Mouse (Mus musculus) forebrain, postnatal 0 days (tissue): ENCODE results near the gene Cmip. TPM values are rescaled to one million over a fixed set of nuclear protein-coding genes. Genes with fewer than 3 reads are reported as not detected.
"Not testable (repeated sequence)": the region's sequence is repeated elsewhere in the genome, so short reads cannot be mapped to it uniquely, and the experiment has no call there.

Experiments used
- ATAC-seq: fragments of 200-750 bp; cut with Nextera tagmentation; 2 replicates; pipeline ENCODE4 v1.8.0; 2017; ENCODE audit warnings: mild to moderate bottlenecking, moderate library complexity
- DNase-seq: peaks from one replicate; pipeline ENCODE4 v3.0.0-alpha.2; 2015
- H3K27ac ChIP-seq: fragments of 300-500 bp; sonication (generic); 2 replicates; pipeline ENCODE4 v1.5.1; 2014; ENCODE audit warnings: low read depth, mild to moderate bottlenecking, antibody characterized with exemption, low read length, moderate library complexity, mixed read lengths
- H3K27me3 ChIP-seq: fragments of 300-500 bp; sonication (generic); 2 replicates; pipeline ENCODE4 v1.6.1; 2014; ENCODE audit warnings: mild to moderate bottlenecking, low read length, mixed read lengths; ENCODE audit not compliant: insufficient read depth
- H3K36me3 ChIP-seq: fragments of 300-500 bp; sonication (generic); 2 replicates; pipeline ENCODE4 v1.6.1; 2014; ENCODE audit warnings: mild to moderate bottlenecking, moderate library complexity; ENCODE audit not compliant: insufficient read depth
- H3K4me1 ChIP-seq: fragments of 300-500 bp; sonication (generic); 2 replicates; pipeline ENCODE4 v1.6.1; 2014; ENCODE audit warnings: antibody characterized with exemption; ENCODE audit not compliant: insufficient read depth
- H3K4me2 ChIP-seq: fragments of 300-500 bp; sonication (generic); 2 replicates; pipeline ENCODE4 v1.6.1; 2014; ENCODE audit warnings: low read depth, mild to moderate bottlenecking, moderate library complexity
- H3K4me3 ChIP-seq: fragments of 300-500 bp; sonication (generic); 2 replicates; pipeline ENCODE4 v1.5.1; 2014; ENCODE audit warnings: low read depth, low read length, mixed read lengths
- H3K9ac ChIP-seq: fragments of 300-500 bp; sonication (generic); 2 replicates; pipeline ENCODE4 v1.6.1; 2014; ENCODE audit warnings: mild to moderate bottlenecking
- H3K9me3 ChIP-seq: fragments of 300-500 bp; sonication (generic); 2 replicates; pipeline ENCODE4 v1.6.1; 2016; ENCODE audit warnings: low read length
- CTCF ChIP-seq: sonication (generic); IDR thresholded peaks from 2 replicates; pipeline ENCODE4 v1.5.1; 2016; ENCODE audit warnings: antibody characterized with exemption, control low read depth, low read depth
- WGBS: fragments of 180-500 bp; shearing (Covaris S2); extraction: QIAGEN DNeasy Blood & Tissue Kit; methylation state at CpG from one replicate; pipeline ENCODE4 v1.1.7; 2014; 5-methylcytosine and 5-hydroxymethylcytosine counted together
- polyA plus RNA-seq: library from polyadenylated mRNA; unstranded; fragments of >200 nt; fragmentation: Nextera tagmentation; extraction: Ambion mirVana; gene quantifications from 2 replicates; pipeline ENCODE4 v1.2.1, GENCODE M21; 2015
- total RNA-seq: library from RNA; depleted of rRNA; stranded (reverse); fragments of >200 nt; gene quantifications from 2 replicates; pipeline ENCODE4 v1.2.3, GENCODE M21; 2014

Cmip gene
- total and polyA plus RNA-seq, 2 experiments from 2014 or later: 192 to 204 TPM

- H3K4me2 ChIP-seq: no peak overlapping the region
- H3K4me1 ChIP-seq: no peaks in the 10 kb centered on the region; the same call in 1 of the 2 replicates
- no peak for TF ChIP-seq CTCF
- no peaks in the 10 kb centered on the region for H3K27me3 ChIP-seq
- no peak overlapping the region for H3K9ac ChIP-seq
- ATAC-seq: no peak
- no peaks in the 10 kb centered on the region for H3K9me3 ChIP-seq
- WGBS: 97% methylated on average over 9 of the region's 9 CpGs
- H3K36me3 ChIP-seq: peaks cover 10% of the 10 kb centered on the region
- no peak overlapping the region for H3K4me3 ChIP-seq
- H3K27ac ChIP-seq: no peak overlapping the region
- no peak for DNase-seq
Measured at GRCm38 (mm10) chr8:117417830-117418229, 161.0 kb downstream of the Cmip start.

GRCm38 (mm10) chr8:117420841-117421534, 164.1 kb downstream of the Cmip start:
- no peak overlapping the region for H3K27ac ChIP-seq

GRCm38 (mm10) chr8:117421838-117422237, 165.0 kb downstream of the Cmip start:
- Histone ChIP-seq H3K36me3 (peaks cover 24% of the 10 kb centered on the region), H3K4me2 (no peak overlapping the region), H3K27ac (0 out of 2 replicates have a peak overlapping the region, but pooled peaks have one; percentile 2), H3K4me3 (no peak overlapping the region), H3K9ac (no peak overlapping the region), H3K4me1 (no peaks in the 10 kb centered on the region; the same call in 1 of the 2 replicates), H3K9me3 (no peaks in the 10 kb centered on the region), H3K27me3 (no peaks in the 10 kb centered on the region)
- no peak for DNase-seq
- WGBS: 59% methylated on average over 5 of the region's 5 CpGs
- TF ChIP-seq CTCF: no peak
- no peak for ATAC-seq

More at GRCm38 (mm10) chr8:117420841-117421534, 164.1 kb downstream of the Cmip start:
- ATAC-seq: no peak
- Histone ChIP-seq H3K4me2 (no peak overlapping the region), H3K4me3 (no peak overlapping the region), H3K4me1 (no peaks in the 10 kb centered on the region; the same call in 1 of the 2 replicates), H3K36me3 (peaks cover 27% of the 10 kb centered on the region), H3K9ac (no peak overlapping the region), H3K9me3 (no peaks in the 10 kb centered on the region), H3K27me3 (no peaks in the 10 kb centered on the region)
- no peak for TF ChIP-seq CTCF
- 72% methylated on average over 17 of the region's 17 CpGs for WGBS
- no peak for DNase-seq

- Histone ChIP-seq H3K36me3 (peaks cover 26% of the 10 kb centered on the region), H3K4me2 (no peak overlapping the region), H3K27me3 (no peaks in the 10 kb centered on the region), H3K27ac (peak overlapping the region; percentile 68), H3K4me1 (no peaks in the 10 kb centered on the region; the same call in 1 of the 2 replicates), H3K9ac (no peak overlapping the region), H3K9me3 (no peaks in the 10 kb centered on the region), H3K4me3 (no peak overlapping the region)
- DNase-seq (peak; percentile 31), ATAC-seq (no peak)
- 60% methylated on average over 6 of the region's 6 CpGs for WGBS
- TF ChIP-seq CTCF: no peak
Measured at GRCm38 (mm10) chr8:117422343-117422742, 165.5 kb downstream of the Cmip start.

GRCm38 (mm10) chr8:117423029-117423428, 166.2 kb downstream of the Cmip start:
- no peaks in the 10 kb centered on the region for H3K27me3 ChIP-seq
- H3K9me3 ChIP-seq: no peaks in the 10 kb centered on the region
- peak; percentile 72 for DNase-seq
- TF ChIP-seq CTCF: no peak
- H3K36me3 ChIP-seq: peaks cover 30% of the 10 kb centered on the region
- whole genome bisulfite sequencing: 45% methylated on average over 4 of the region's 4 CpGs
- ATAC-seq: peak; percentile 90
- H3K9ac ChIP-seq: peak overlapping the region; percentile 14; the same call in 1 of the 2 replicates
- H3K4me2 ChIP-seq: no peak overlapping the region
- H3K4me1 ChIP-seq: no peaks in the 10 kb centered on the region; the same call in 1 of the 2 replicates
- peak overlapping the region; percentile 68 for H3K27ac ChIP-seq
- no peak overlapping the region for H3K4me3 ChIP-seq

- 92% methylated on average over 8 of the region's 8 CpGs for WGBS
- peaks cover 61% of the 10 kb centered on the region for H3K36me3 ChIP-seq
- not testable (repeated sequence) for H3K4me3 ChIP-seq, H3K9me3 ChIP-seq, H3K4me1 ChIP-seq, DNase-seq, H3K9ac ChIP-seq, ATAC-seq, H3K27ac ChIP-seq, H3K4me2 ChIP-seq, H3K27me3 ChIP-seq
Measured at GRCm38 (mm10) chr8:117427816-117428215, 171.0 kb downstream of the Cmip start.

GRCm38 (mm10) chr8:117428524-117429162, 171.8 kb downstream of the Cmip start:
- no peak overlapping the region for H3K9ac ChIP-seq
- no peaks in the 10 kb centered on the region for H3K4me1 ChIP-seq
- 72% methylated on average over 21 of the region's 21 CpGs for WGBS
- peaks cover 61% of the 10 kb centered on the region for H3K36me3 ChIP-seq
- no peaks in the 10 kb centered on the region for H3K9me3 ChIP-seq
- TF ChIP-seq CTCF: no peak
- H3K4me2 ChIP-seq: no peak overlapping the region
- H3K27ac ChIP-seq: no peak overlapping the region
- H3K4me3 ChIP-seq: no peak overlapping the region
- ATAC-seq (no peak), DNase-seq (no peak)
- H3K27me3 ChIP-seq: no peaks in the 10 kb centered on the region
